ENCODE assay signal across 13 mouse cellular contexts in the genomic region with DNA sequence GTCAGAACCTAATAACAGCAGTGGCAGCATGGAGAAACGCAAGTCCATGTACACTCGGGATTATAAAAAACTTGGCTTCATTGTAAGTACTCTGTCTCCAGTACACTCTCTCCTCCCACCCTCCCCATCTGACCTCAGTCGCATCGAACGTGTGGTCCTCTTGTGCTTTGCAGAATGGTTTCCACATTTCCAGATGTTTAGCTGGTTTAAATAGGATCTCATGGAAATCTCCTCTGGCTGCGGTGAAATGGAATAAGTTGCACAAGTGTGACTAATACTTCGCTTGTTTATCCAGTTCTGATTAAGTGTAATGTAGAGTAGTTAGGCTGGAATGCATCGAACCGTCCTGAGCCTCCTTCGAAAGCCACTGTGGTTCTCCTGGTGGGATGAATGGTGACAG.
DNase-seq lines count a peak whose midpoint lies in the region; ATAC-seq and TF ChIP-seq lines count a peak whose summit lies in the region.
"Had no signal": no experiment of that assay in that cellular context is flagged by ENCODE, and none has a peak within 500 bp of the region (broad histone marks: within the 10 kb centered on the region; RNA-seq: fewer than 3 reads in every experiment).

No protein-coding gene starts in this region.

- no peak overlapping the region; the same call in 1 of the 2 replicates for H3K4me3 ChIP-seq in gastrocnemius, adult 2 months
- no peak overlapping the region for H3K4me3 ChIP-seq in embryonic facial prominence, embryonic 15.5 days (replicated peaks)
- H3K4me3 ChIP-seq in thymus, adult 2 months (ENCODE audit: control insufficient read depth, insufficient read depth, low read length): no peak overlapping the region
- H3K4me3 ChIP-seq: heart, embryonic 13.5 days had no signal

- 18% methylated on average over 10 of the region's 10 CpGs for WGBS in embryonic facial prominence, embryonic 15.5 days
- WGBS in thymus, adult 2 months: 97% methylated on average over 10 of the region's 10 CpGs

- H3K4me2 ChIP-seq in embryonic facial prominence, embryonic 15.5 days (replicated peaks): no peak overlapping the region
- H3K4me2 ChIP-seq: heart, embryonic 13.5 days had no signal

- peak; percentile 83 for ATAC-seq in embryonic facial prominence, embryonic 15.5 days (ENCODE audit: insufficient number of reproducible peaks, low FRiP score, low TSS enrichment, low read depth)
- ATAC-seq in megakaryocyte-erythroid progenitor cell, adult 5-6 weeks (replicated peaks; ENCODE audit: low FRiP score, low TSS enrichment, poor library complexity, severe bottlenecking): no peak
- ATAC-seq: forebrain, postnatal 0 days; hindbrain, embryonic 16.5 days had no signal

- H3K27me3 ChIP-seq in embryonic facial prominence, embryonic 15.5 days: no peaks in the 10 kb centered on the region
- no peaks in the 10 kb centered on the region for H3K27me3 ChIP-seq in thymus, adult 2 months (ENCODE audit: control insufficient read depth, insufficient read depth, low read length)
- H3K27me3 ChIP-seq: heart, embryonic 13.5 days had no signal

- H3K36me3 ChIP-seq in embryonic facial prominence, embryonic 15.5 days: no peaks in the 10 kb centered on the region
- peaks cover 17% of the 10 kb centered on the region; the same call in 1 of the 2 replicates for H3K36me3 ChIP-seq in thymus, adult 2 months (ENCODE audit: control insufficient read depth, insufficient read depth, low read length)
- H3K36me3 ChIP-seq: heart, embryonic 13.5 days had no signal

- TF ChIP-seq CTCF in gastrocnemius, adult 2 months (IDR thresholded peaks at IDR 0.05): no peak
- TF ChIP-seq CTCF in thymus, adult 2 months (IDR thresholded peaks at IDR 0.05; ENCODE audit: borderline replicate concordance, control insufficient read depth, extremely low read depth, insufficient read depth, low read length, poor library complexity): no peak

- peak overlapping the region; percentile 70 for H3K27ac ChIP-seq in gastrocnemius, adult 2 months
- peak overlapping the region; percentile 61 for H3K27ac ChIP-seq in embryonic facial prominence, embryonic 15.5 days (replicated peaks)
- H3K27ac ChIP-seq in thymus, adult 2 months (ENCODE audit: control insufficient read depth, insufficient read depth, low read length): no peak overlapping the region
- H3K27ac ChIP-seq: heart, embryonic 13.5 days had no signal

- intact Hi-C loops in gastrocnemius, adult 2 months (cut with DNase I): loop anchor here (10.0 kb wide), 1 partner anchor 896 kb away; the partner anchor contains the start of gene Stard3nl

- H3K4me1 ChIP-seq in embryonic facial prominence, embryonic 15.5 days: peaks cover 23% of the 10 kb centered on the region
- H3K4me1 ChIP-seq in thymus, adult 2 months (replicated peaks; ENCODE audit: control insufficient read depth, insufficient read depth, low read length): no peaks in the 10 kb centered on the region
- H3K4me1 ChIP-seq: heart, embryonic 13.5 days had no signal

- H3K9me3 ChIP-seq in embryonic facial prominence, embryonic 15.5 days (replicated peaks): no peaks in the 10 kb centered on the region
- H3K9me3 ChIP-seq: heart, embryonic 13.5 days had no signal

- TF ChIP-seq POLR2A in thymus, adult 2 months (IDR thresholded peaks at IDR 0.05; ENCODE audit: control insufficient read depth, extremely low read depth, insufficient read depth, low read length, poor library complexity): no peak

- peak; percentile 40 for DNase-seq in gastrocnemius, adult 2 months
- DNase-seq in gastrocnemius, adult 8-10 months (ENCODE audit: low spot score in 2 of 2): no peak
- DNase-seq in 3134 (ENCODE audit: extremely low read depth, insufficient read length, low spot score): peak; percentile 61
- DNase-seq in lung, postnatal 10 days: peak; percentile 38
- no peak for DNase-seq in thymus, adult 2 months
- DNase-seq in left cerebral cortex, adult 8-10 months (ENCODE audit: low spot score in 2 of 2): no peak
- DNase-seq: cerebellum, postnatal 10 days; forebrain, postnatal 0 days; liver had no signal

- H3K9ac ChIP-seq in embryonic facial prominence, embryonic 15.5 days: no peak overlapping the region
- H3K9ac ChIP-seq: forebrain, postnatal 0 days; heart, embryonic 13.5 days had no signal

Comparison
In these comparisons a context has a peak if more than half of its experiments do, and no peak if none do; other contexts are left out.
1. DNase-seq: peak in gastrocnemius, adult 2 months (single experiment), 3134 (single experiment) and lung, postnatal 10 days (single experiment); none in gastrocnemius, adult 8-10 months (0 of 2), thymus, adult 2 months (single experiment) and left cerebral cortex, adult 8-10 months (0 of 2).